Mouse (Mus musculus) G1E (cell line): ENCODE measurements around the gene Sema7a.

Experiments used
- CTCF ChIP-seq: IDR thresholded peaks from 2 replicates; pipeline ENCODE4 v1.5.1; 2012; ENCODE audit warnings: low read depth, low read length, inconsistent platforms, mixed read lengths
- GATA1 ChIP-seq: IDR thresholded peaks from 2 replicates; pipeline ENCODE4 v1.6.1; 2012; ENCODE audit warnings: borderline replicate concordance, low read length, inconsistent platforms, mixed read lengths
- GATA2 ChIP-seq: IDR thresholded peaks from 2 replicates; pipeline ENCODE4 v1.6.1; 2012; ENCODE audit warnings: low read depth, low read length, inconsistent platforms, borderline replicate concordance
- POLR2AphosphoS5 ChIP-seq: IDR thresholded peaks from 2 replicates; pipeline ENCODE4 v1.6.1; 2012; ENCODE audit warnings: low read depth, low read length, inconsistent platforms; ENCODE audit not compliant: insufficient replicate concordance
- TAL1 ChIP-seq: conservative IDR thresholded peaks from 2 replicates; pipeline ENCODE4 v1.6.1; 2012; ENCODE audit warnings: low read depth, low read length, inconsistent platforms, mixed read lengths

DNA sequence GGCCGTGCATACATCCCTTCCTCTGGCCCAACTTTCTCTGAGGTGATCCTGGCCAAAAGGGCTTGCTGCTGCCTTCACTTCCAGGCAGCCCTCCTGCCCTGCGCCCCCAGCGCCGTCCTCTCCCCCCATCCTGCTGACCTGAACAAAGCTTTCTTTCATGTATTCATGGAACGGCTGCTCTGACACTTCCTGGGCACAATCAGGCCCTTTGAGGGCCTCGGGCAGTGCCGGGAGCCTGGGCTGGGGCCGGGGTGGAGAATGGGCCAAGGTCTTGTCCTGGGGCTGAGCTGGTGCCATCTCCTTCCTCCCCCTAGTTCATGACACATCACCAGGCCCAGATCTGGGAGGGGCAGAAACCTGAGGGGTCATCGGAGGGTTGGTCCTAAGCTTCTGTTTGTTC, 10.6 kb downstream of the Sema7a start:
- no peak for TF ChIP-seq CTCF
- TF ChIP-seq GATA1 = no peak
- TF ChIP-seq TAL1 = no peak
- TF ChIP-seq POLR2AphosphoS5 = no peak
- TF ChIP-seq GATA2 = no peak
